Mouse (Mus musculus) embryonic fibroblast, embryonic 13.5 days (primary cell): Measurements from ENCODE around the gene Gtdc1.

Experiments used
- CTCF ChIP-seq: IDR thresholded peaks from 2 replicates; pipeline ENCODE4 v1.5.1; 2011; ENCODE audit warnings: mild to moderate bottlenecking, control low read depth, low read length, moderate library complexity, borderline replicate concordance; ENCODE audit not compliant: insufficient read depth
- POLR2A ChIP-seq: IDR thresholded peaks from 2 replicates; pipeline ENCODE4 v1.6.1; 2011; ENCODE audit warnings: low read depth, mild to moderate bottlenecking, control low read depth, low read length, moderate library complexity

DNA sequence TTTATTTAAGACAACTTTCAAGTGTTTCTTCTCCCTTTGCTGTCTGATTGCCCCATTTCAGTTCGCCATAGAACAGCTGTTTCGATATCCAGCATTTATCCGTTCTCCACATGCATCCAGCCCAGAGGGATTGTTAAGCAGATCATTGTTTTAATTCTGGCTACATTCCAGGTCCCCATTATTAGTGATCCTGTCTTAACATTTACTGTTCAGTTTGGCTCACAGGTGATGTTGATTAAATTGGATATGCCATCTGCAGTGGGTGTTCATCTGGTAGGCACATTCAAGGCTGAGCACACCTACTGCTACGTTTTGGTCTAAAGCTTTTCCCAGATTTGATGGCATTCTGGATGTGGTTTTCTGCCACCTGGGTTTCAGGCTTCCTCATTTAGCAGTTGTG is 409.4 kb downstream of the Gtdc1 start:
- TF ChIP-seq CTCF (no peak), POLR2A (no peak)
